Mouse (Mus musculus) MEL (cell line): ENCODE measurements at regions not wholly inside any gene's neighbourhood (a gene's known extent, or its start where the extent isn't known, plus 50 kb on each side); places are given as distances from the start of the nearest gene placed in this dataset.

ENCODE experiments used
- DNase-seq: peaks from one replicate; pipeline ENCODE4 v3.0.0; 2011; ENCODE audit warnings: low read depth, low spot score
- H3K27ac ChIP-seq: 2 replicates; pipeline ENCODE4 v1.5.1; 2012; ENCODE audit warnings: low read depth, mild to moderate bottlenecking, control low read depth, low read length, moderate library complexity; ENCODE audit not compliant: control insufficient read depth
- H3K27me3 ChIP-seq, 2 experiments: fragments of 150-350 bp in 1 of 2; sonication (generic) in 1 of 2; 2 replicates each; pipeline ENCODE4 v1.6.1; 2012; ENCODE audit warnings: low read length in 2 of 2, mild to moderate bottlenecking in 2 of 2, improper control_type of control experiment in 1 of 2, moderate library complexity in 1 of 2; ENCODE audit not compliant: insufficient read depth in 2 of 2, control insufficient read depth in 1 of 2
- H3K36me3 ChIP-seq, 2 experiments: 2 replicates each; pipeline ENCODE4 v1.6.1; 2012 to 2014; ENCODE audit warnings: low read length in 2 of 2, improper control_type of control experiment in 1 of 2, inconsistent platforms in 1 of 2, mild to moderate bottlenecking in 1 of 2; ENCODE audit not compliant: insufficient read depth in 2 of 2, control insufficient read depth in 1 of 2
- H3K4me1 ChIP-seq, 2 experiments: fragments of 150-350 bp in 1 of 2; sonication (generic) in 1 of 2; 2 replicates each; pipeline ENCODE4 v1.6.1; 2012; ENCODE audit warnings: low read length in 2 of 2, improper control_type of control experiment in 1 of 2, mild to moderate bottlenecking in 1 of 2; ENCODE audit not compliant: insufficient read depth in 2 of 2, control insufficient read depth in 1 of 2
- H3K4me3 ChIP-seq, 2 experiments: fragments of 150-350 bp in 1 of 2; sonication (generic) in 1 of 2; 2 replicates each; pipeline ENCODE4 v1.5.1; 2012; ENCODE audit warnings: low read depth in 2 of 2, low read length in 2 of 2, mild to moderate bottlenecking in 2 of 2, moderate library complexity in 2 of 2, control low read depth in 1 of 2, improper control_type of control experiment in 1 of 2; ENCODE audit not compliant: control insufficient read depth in 1 of 2, insufficient read depth in 1 of 2
- H3K79me2 ChIP-seq: 2 replicates; pipeline ENCODE4 v1.6.1; 2012; ENCODE audit warnings: mild to moderate bottlenecking, low read length, moderate library complexity; ENCODE audit not compliant: control insufficient read depth, poor library complexity, insufficient read depth
- H3K9ac ChIP-seq: 2 replicates; pipeline ENCODE4 v1.6.1; 2012; ENCODE audit warnings: low read depth, mild to moderate bottlenecking, control low read depth, low read length, moderate library complexity; ENCODE audit not compliant: control insufficient read depth, poor library complexity, severe bottlenecking
- H3K9me3 ChIP-seq: fragments of 150-350 bp; sonication (generic); replicated peaks from 2 replicates; pipeline ENCODE4 v1.6.1; 2012; ENCODE audit warnings: mild to moderate bottlenecking, low read length, improper control_type of control experiment, moderate library complexity; ENCODE audit not compliant: insufficient read depth
- BHLHE40 ChIP-seq: IDR thresholded peaks from 2 replicates; pipeline ENCODE4 v1.6.1; 2012; ENCODE audit warnings: low read depth, mild to moderate bottlenecking, inconsistent platforms, low read length, improper control_type of control experiment, borderline replicate concordance
- CHD1 ChIP-seq: IDR thresholded peaks from 2 replicates; pipeline ENCODE4 v1.6.1; 2012; ENCODE audit warnings: low read depth, mild to moderate bottlenecking, inconsistent platforms, low read length, improper control_type of control experiment
- CTCF ChIP-seq, 3 experiments: IDR thresholded peaks in 2 of 3; conservative IDR thresholded peaks in 1 of 3; 2 replicates each; pipeline ENCODE4 v1.5.1; 2011 to 2012; ENCODE audit warnings: low read length in 3 of 3, low read depth in 2 of 3, mild to moderate bottlenecking in 2 of 3, improper control_type of control experiment in 1 of 3, inconsistent platforms in 1 of 3, mixed read lengths in 1 of 3, moderate library complexity in 1 of 3; ENCODE audit not compliant: control insufficient read depth in 1 of 3, insufficient read depth in 1 of 3, poor library complexity in 1 of 3, severe bottlenecking in 1 of 3
- ELF1 ChIP-seq: IDR thresholded peaks from 2 replicates; pipeline ENCODE4 v1.6.1; 2014; ENCODE audit warnings: low read depth, mild to moderate bottlenecking, inconsistent platforms, low read length, improper control_type of control experiment, moderate library complexity
- HCFC1 ChIP-seq: IDR thresholded peaks from 2 replicates; pipeline ENCODE4 v1.6.1; 2012; ENCODE audit warnings: low read depth, mild to moderate bottlenecking, inconsistent platforms, low read length, improper control_type of control experiment, moderate library complexity
- MAFK ChIP-seq: IDR thresholded peaks from 2 replicates; pipeline ENCODE4 v1.6.1; 2011; ENCODE audit warnings: low read depth, mild to moderate bottlenecking, low read length, improper control_type of control experiment, borderline replicate concordance
- MAZ ChIP-seq: IDR thresholded peaks from 2 replicates; pipeline ENCODE4 v1.6.1; 2012; ENCODE audit warnings: low read depth, mild to moderate bottlenecking, inconsistent platforms, low read length, improper control_type of control experiment
- MXI1 ChIP-seq: IDR thresholded peaks from 2 replicates; pipeline ENCODE4 v1.6.1; 2011; ENCODE audit warnings: mild to moderate bottlenecking, low read depth, low read length, improper control_type of control experiment
- MYC ChIP-seq: IDR thresholded peaks from 2 replicates; pipeline ENCODE4 v1.6.1; 2011; ENCODE audit warnings: low read depth, mild to moderate bottlenecking, low read length, improper control_type of control experiment, moderate library complexity
- NRF1 ChIP-seq: IDR thresholded peaks from 2 replicates; pipeline ENCODE4 v1.6.1; 2014; ENCODE audit warnings: low read depth, mild to moderate bottlenecking, inconsistent platforms, low read length, improper control_type of control experiment, moderate library complexity; ENCODE audit not compliant: poor library complexity, insufficient read depth, severe bottlenecking
- POLR2A ChIP-seq, 2 experiments: IDR thresholded peaks; 2 replicates each; pipeline ENCODE4 v1.6.1; 2011 to 2012; ENCODE audit warnings: low read length in 2 of 2, mild to moderate bottlenecking in 2 of 2, control low read depth in 1 of 2, improper control_type of control experiment in 1 of 2, low read depth in 1 of 2, moderate library complexity in 1 of 2; ENCODE audit not compliant: control insufficient read depth in 1 of 2, insufficient read depth in 1 of 2, poor library complexity in 1 of 2
- POLR2AphosphoS2 ChIP-seq: IDR thresholded peaks from 2 replicates; pipeline ENCODE4 v1.6.1; 2011; ENCODE audit warnings: low read length, improper control_type of control experiment
- POLR2AphosphoS5 ChIP-seq: IDR thresholded peaks from 2 replicates; pipeline ENCODE4 v1.6.1; 2012; ENCODE audit warnings: low read depth, borderline replicate concordance, mild to moderate bottlenecking, inconsistent platforms, low read length, moderate library complexity, mixed read lengths
- RCOR1 ChIP-seq: IDR thresholded peaks from 2 replicates; pipeline ENCODE4 v1.6.1; 2012; ENCODE audit warnings: low read depth, mild to moderate bottlenecking, inconsistent platforms, low read length, improper control_type of control experiment
- SIN3A ChIP-seq: IDR thresholded peaks from 2 replicates; pipeline ENCODE4 v1.6.1; 2012; ENCODE audit warnings: low read length, improper control_type of control experiment, inconsistent platforms
- SMC3 ChIP-seq: IDR thresholded peaks from 2 replicates; pipeline ENCODE4 v1.6.1; 2011; ENCODE audit warnings: low read depth, low read length, improper control_type of control experiment
- TAL1 ChIP-seq: IDR thresholded peaks from 2 replicates; pipeline ENCODE4 v1.6.1; 2012; ENCODE audit warnings: mild to moderate bottlenecking, inconsistent platforms, low read length, moderate library complexity, mixed read lengths
- TBP ChIP-seq: IDR thresholded peaks from 2 replicates; pipeline ENCODE4 v1.8.0; 2011; ENCODE audit warnings: low read depth, low read length, improper control_type of control experiment
- TCF12 ChIP-seq: IDR thresholded peaks from 2 replicates; pipeline ENCODE4 v1.6.1; 2014; ENCODE audit warnings: low read depth, mild to moderate bottlenecking, inconsistent platforms, low read length, improper control_type of control experiment, moderate library complexity
- UBTF ChIP-seq: IDR thresholded peaks from 2 replicates; pipeline ENCODE4 v1.6.1; 2012; ENCODE audit warnings: low read depth, mild to moderate bottlenecking, inconsistent platforms, low read length, improper control_type of control experiment, moderate library complexity, borderline replicate concordance; ENCODE audit not compliant: insufficient read depth
- USF1 ChIP-seq: IDR thresholded peaks from 2 replicates; pipeline ENCODE4 v1.6.1; 2014; ENCODE audit warnings: low read depth, mild to moderate bottlenecking, inconsistent platforms, low read length, improper control_type of control experiment, moderate library complexity
- ZC3H11A ChIP-seq: IDR thresholded peaks from 2 replicates; pipeline ENCODE4 v1.6.1; 2012; ENCODE audit warnings: low read depth, mild to moderate bottlenecking, inconsistent platforms, low read length, improper control_type of control experiment
- ZKSCAN1 ChIP-seq: IDR thresholded peaks from 2 replicates; pipeline ENCODE4 v1.6.1; 2012; ENCODE audit warnings: low read depth, mild to moderate bottlenecking, inconsistent platforms, low read length, improper control_type of control experiment, moderate library complexity

DNA sequence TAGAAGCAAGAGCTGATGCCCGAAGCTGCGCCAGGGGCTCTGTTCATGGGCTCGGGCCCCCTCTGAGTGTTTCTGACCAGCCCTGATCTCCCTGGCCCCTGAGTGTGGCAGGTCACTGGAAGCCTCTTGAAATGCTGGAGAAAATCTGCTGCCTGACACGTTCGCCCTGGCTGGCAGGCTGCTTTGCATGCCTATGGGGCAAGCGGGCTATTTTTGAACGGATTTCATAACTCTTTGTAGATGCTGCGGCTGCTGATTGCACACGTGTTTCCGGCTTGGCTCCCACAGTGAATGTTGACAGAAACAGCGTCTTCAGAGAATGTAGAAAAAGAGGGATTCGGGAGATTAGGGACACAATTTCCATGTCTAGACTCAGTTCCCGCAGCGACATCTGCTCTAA lies 201.4 kb upstream of the Egln3 start (continued):
- TF ChIP-seq BHLHE40 (no peak), MXI1 (no peak), RCOR1 (no peak), NRF1 (no peak), HCFC1 (no peak)
- TF ChIP-seq, all 39 proteins: peak for 0

DNA sequence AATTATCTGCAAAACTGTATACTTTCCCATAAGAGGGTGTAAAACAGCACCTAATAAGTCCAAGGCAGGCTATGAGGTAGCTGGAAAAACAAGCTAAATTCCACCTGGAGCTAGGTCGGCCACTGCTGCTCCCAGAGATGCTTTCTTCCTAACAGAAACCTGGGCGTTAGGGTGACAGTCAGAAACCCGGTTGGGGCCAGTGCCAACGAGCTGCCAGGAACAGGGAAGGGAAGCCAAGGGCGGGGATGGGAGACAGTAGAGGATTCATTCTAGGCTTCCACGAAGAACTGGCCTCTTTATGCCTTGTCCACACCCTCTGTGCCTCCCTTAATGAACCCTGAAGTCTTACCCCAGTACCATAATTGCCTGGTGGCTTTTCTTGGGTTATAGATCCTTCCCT lies 198.9 kb upstream of the Egln3 start:
- TF ChIP-seq ELF1 (no peak), USF1 (no peak), CTCF (IDR thresholded peaks at IDR 0.05 in 2 of 3, conservative IDR thresholded peaks at IDR 0.05 in 1 of 3; ENCODE audit: control insufficient read depth in 1 of 3, insufficient read depth in 1 of 3, low read depth in 2 of 3, low read length in 3 of 3, poor library complexity in 1 of 3, severe bottlenecking in 1 of 3) (no peak), MAZ (no peak), SMC3 (no peak), TAL1 (no peak), BHLHE40 (no peak), SIN3A (no peak), POLR2A (IDR thresholded peaks at IDR 0.05; ENCODE audit: control insufficient read depth in 1 of 2, insufficient read depth in 1 of 2, low read depth in 1 of 2, low read length in 2 of 2, poor library complexity in 1 of 2) (no peak), POLR2AphosphoS2 (no peak), ZKSCAN1 (no peak)
- TF ChIP-seq, all 39 proteins: peak for 0
- Histone ChIP-seq H3K79me2 (no peaks in the 10 kb centered on the region), H3K4me1 (no peaks in the 10 kb centered on the region), H3K27ac (no peak overlapping the region), H3K9ac (no peak overlapping the region), H3K4me3 (no peak overlapping the region), H3K36me3 (no peaks in the 10 kb centered on the region), H3K9me3 (no peaks in the 10 kb centered on the region), H3K27me3 (peaks cover 0 to 1% of the 10 kb centered on the region in 2 experiments; a peak in 1 of 4 replicates)
- no peak for DNase-seq

DNA sequence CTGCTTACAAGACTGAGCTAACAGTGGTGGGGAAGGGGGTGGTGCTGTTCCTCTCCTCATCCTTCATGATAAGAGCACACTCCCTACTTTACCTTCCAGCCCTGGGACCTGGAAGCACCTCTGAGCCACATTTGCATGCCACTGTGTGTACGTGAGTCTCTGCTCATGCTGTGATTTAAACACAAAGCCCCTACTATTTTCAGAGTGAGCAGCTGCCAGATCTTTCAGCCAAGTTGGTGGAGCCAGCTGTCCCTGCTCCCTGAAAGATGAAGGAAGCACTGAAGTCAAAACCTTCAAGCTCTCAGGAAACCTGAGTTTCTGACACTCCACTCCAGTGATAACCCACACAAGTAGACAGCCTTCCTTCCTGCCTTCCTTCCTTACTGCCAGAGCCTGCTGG lies 198.0 kb upstream of the Egln3 start:
- H3K79me2 ChIP-seq, result no peaks in the 10 kb centered on the region
- H3K27me3 ChIP-seq, result no peaks in the 10 kb centered on the region
- no peak for DNase-seq
- H3K27ac ChIP-seq, result no peak overlapping the region
- H3K4me3 ChIP-seq, result no peak overlapping the region
- H3K9ac ChIP-seq, result no peak overlapping the region
- no peaks in the 10 kb centered on the region for H3K36me3 ChIP-seq
- no peaks in the 10 kb centered on the region for H3K9me3 ChIP-seq
- H3K4me1 ChIP-seq, result no peaks in the 10 kb centered on the region
- no peak for TF ChIP-seq RCOR1
- TF ChIP-seq UBTF, result no peak
- no peak for TF ChIP-seq TCF12
- TF ChIP-seq MAFK, result no peak
- no peak for TF ChIP-seq TBP
- TF ChIP-seq ZC3H11A, result no peak
- no peak for TF ChIP-seq CHD1
- TF ChIP-seq USF1, result no peak
- no peak for TF ChIP-seq MYC
- TF ChIP-seq POLR2AphosphoS5, result no peak
